Mouse (Mus musculus): ENCODE data around the gene Cep19.

DNA sequence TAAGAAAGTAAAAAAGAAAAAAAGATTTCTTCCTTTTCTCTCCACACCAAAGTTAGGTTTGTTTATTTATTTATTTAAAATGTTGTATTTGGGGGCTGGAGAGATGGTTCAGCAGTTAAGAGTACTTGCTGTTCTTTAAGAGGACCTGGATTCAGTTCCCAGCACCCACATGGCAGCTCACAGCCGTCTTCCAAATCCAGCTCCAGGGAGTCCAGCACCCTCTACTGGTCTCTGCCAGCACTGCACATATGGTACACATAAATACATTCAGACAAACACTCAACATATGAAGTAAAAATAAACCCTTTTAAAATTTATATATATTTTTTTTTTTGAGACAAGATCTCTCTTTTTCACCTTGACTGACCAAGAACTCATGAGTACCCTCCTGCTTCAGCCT lies 6.1 kb downstream of the Cep19 start:
- TF ChIP-seq POLR2A (IDR thresholded peaks at IDR 0.05; ENCODE audit: borderline replicate concordance, extremely low read depth, low read depth, low read length) = no peak
- no peak for TF ChIP-seq CTCF (IDR thresholded peaks at IDR 0.05; ENCODE audit: insufficient read depth, low read length)
